Mouse (Mus musculus) C2C12 (cell line): ENCODE results near the gene Abcd1. TPM values are rescaled to one million over a fixed set of nuclear protein-coding genes. Genes with fewer than 3 reads are reported as not detected.

ENCODE experiments used
- H3K27me3 ChIP-seq: one replicate; pipeline ENCODE4 v1.6.1; 2011; ENCODE audit not compliant: control insufficient read depth, insufficient read depth, insufficient read length
- H3K36me3 ChIP-seq: one replicate; pipeline ENCODE4 v1.6.1; 2011; ENCODE audit not compliant: control insufficient read depth, insufficient read depth
- H3K4me3 ChIP-seq: one replicate; pipeline ENCODE4 v1.5.1; 2011; ENCODE audit warnings: mild to moderate bottlenecking, control low read depth; ENCODE audit not compliant: poor library complexity, insufficient read depth, severe bottlenecking
- H3K79me2 ChIP-seq: one replicate; pipeline ENCODE4 v1.6.1; 2011; ENCODE audit not compliant: control insufficient read depth, insufficient read depth
- H3K79me3 ChIP-seq: one replicate; pipeline ENCODE4 v1.6.1; 2011; ENCODE audit warnings: low read depth, control low read depth
- H3ac ChIP-seq: one replicate; pipeline ENCODE3; 2011; ENCODE audit warnings: low read depth; ENCODE audit not compliant: control insufficient read depth, insufficient read length
- CEBPB ChIP-seq: IDR thresholded peaks from one replicate; pipeline ENCODE4 v1.6.1; 2011; ENCODE audit warnings: low read depth, mild to moderate bottlenecking, control low read depth, moderate library complexity
- CTCF ChIP-seq: IDR thresholded peaks from one replicate; pipeline ENCODE4 v1.5.1; 2011; ENCODE audit not compliant: control insufficient read depth, insufficient read depth, insufficient read length
- FOSL1 ChIP-seq: IDR thresholded peaks from one replicate; pipeline ENCODE4 v1.8.0; 2011; ENCODE audit warnings: mild to moderate bottlenecking, low read length; ENCODE audit not compliant: poor library complexity, insufficient read depth, severe bottlenecking
- MAX ChIP-seq: IDR thresholded peaks from one replicate; pipeline ENCODE4 v1.6.1; 2011; ENCODE audit warnings: mild to moderate bottlenecking, control low read depth
- MYOD1 ChIP-seq: IDR thresholded peaks from one replicate; pipeline ENCODE4 v1.6.1; 2011; ENCODE audit warnings: low read depth; ENCODE audit not compliant: control insufficient read depth, insufficient read length
- MYOG ChIP-seq: IDR thresholded peaks from one replicate; pipeline ENCODE4 v1.6.1; 2011; ENCODE audit not compliant: control insufficient read depth, insufficient read length; ENCODE audit errors: extremely low read depth
- USF1 ChIP-seq: IDR thresholded peaks from one replicate; pipeline ENCODE4 v1.6.1; 2011; ENCODE audit warnings: low read depth, mild to moderate bottlenecking, control low read depth, moderate library complexity
- long read RNA-seq, 2 experiments: library from polyadenylated mRNA; unstranded; transcript quantifications; one replicate each; pipeline ENCODE4 v2.0.0; 2019 to 2020
- polyA plus RNA-seq: library from polyadenylated mRNA; unstranded; fragments of >200 nt; fragmentation: generic; extraction: Trizol; gene quantifications from one replicate; pipeline ENCODE4 v1.2.1, GENCODE M21; 2012; ENCODE audit warnings: missing spikeins

Gene Abcd1
- 7.6 TPM for polyA plus RNA-seq
- long read RNA-seq, experiment 1, partial matches to known transcripts, result 0 of 4 reads
- long read RNA-seq, experiment 1, other reads (novel, unspliced or antisense), result 1 of 4 reads
- long read RNA-seq, experiment 2, transcript Abcd1-201 (10 exons, 3,648 nt), result major isoform, 16 of 17 reads
- long read RNA-seq, experiment 2, partial matches to known transcripts, result 1 of 17 reads
- long read RNA-seq, experiment 2, other reads (novel, unspliced or antisense), result 0 of 17 reads

DNA sequence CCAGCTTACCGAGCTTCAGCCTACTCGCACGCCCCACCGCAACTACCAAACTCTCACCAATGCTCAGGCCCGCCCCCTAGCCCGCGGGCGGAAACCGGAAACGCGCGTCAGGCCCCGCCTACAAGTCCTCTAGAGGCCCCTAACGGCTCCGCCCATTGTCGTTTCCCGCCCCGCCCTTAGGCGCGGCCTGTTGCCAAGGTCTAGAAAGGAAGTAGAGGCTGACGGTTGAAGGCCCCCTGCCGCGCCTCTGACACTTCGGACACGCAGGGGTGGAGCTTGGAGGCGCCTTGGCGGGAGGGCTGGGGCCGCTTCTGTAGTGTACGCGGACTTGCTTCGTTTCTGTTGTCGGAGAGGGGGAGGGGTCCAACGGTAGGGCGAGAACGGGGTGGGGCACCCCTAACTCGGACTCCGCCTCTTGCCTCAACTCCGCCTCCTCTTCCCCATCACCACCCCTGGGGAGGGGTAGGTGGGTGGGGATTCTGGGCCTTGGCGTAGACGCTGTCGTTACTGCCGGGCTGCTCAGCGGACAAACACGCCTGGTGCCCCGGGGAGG is at the start of gene Abcd1, which contains the start of gene Bcap31:
Gene Abcd1 (plus strand): TSS at position 489 of the 553 bp plus-strand sequence.
Gene Bcap31 (minus strand): TSS at position 67 of the 553 bp plus-strand sequence.
- Histone ChIP-seq H3ac (peak within 1 kb of the TSS; percentile 89), H3K27me3 (no peaks in the 10 kb centered on the region), H3K79me2 (peaks cover 26% of the 10 kb centered on the region), H3K4me3 (peak within 1 kb of the TSS; percentile 49), H3K36me3 (peaks cover 15% of the 10 kb centered on the region), H3K79me3 (peaks cover 18% of the 10 kb centered on the region)
- no peak for TF ChIP-seq FOSL1
- no peak for TF ChIP-seq CTCF
- no peak for TF ChIP-seq MYOD1
- no peak for TF ChIP-seq MAX
- TF ChIP-seq CEBPB, result no peak
- TF ChIP-seq USF1, result no peak
- no peak for TF ChIP-seq MYOG

DNA sequence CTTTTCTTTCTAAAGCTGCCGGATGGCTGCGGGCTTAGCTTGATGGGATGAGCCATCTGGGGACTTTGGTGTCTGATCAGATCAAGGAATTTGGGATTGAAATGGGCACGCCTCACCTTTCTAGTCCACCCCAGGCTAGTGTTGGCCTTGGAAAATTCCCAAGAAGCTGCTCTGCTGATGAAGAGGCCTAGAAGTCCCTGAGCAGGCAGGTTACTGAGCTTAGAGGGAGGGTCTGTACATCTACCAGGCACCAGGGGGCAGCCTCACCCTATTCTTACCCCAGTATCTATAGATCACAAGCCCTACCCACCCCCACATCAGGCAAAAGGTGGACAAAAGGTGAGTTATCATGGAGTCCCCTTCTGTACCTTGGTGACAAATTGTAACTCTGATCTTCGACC is 44.4 kb upstream of the Abcd1 start:
- Histone ChIP-seq H3K36me3 (no peaks in the 10 kb centered on the region), H3K4me3 (no peak overlapping the region), H3ac (no peak overlapping the region), H3K79me2 (peaks cover 29% of the 10 kb centered on the region), H3K27me3 (no peaks in the 10 kb centered on the region), H3K79me3 (peaks cover 15% of the 10 kb centered on the region)
- TF ChIP-seq CTCF (peak; percentile 42), MAX (no peak)

DNA sequence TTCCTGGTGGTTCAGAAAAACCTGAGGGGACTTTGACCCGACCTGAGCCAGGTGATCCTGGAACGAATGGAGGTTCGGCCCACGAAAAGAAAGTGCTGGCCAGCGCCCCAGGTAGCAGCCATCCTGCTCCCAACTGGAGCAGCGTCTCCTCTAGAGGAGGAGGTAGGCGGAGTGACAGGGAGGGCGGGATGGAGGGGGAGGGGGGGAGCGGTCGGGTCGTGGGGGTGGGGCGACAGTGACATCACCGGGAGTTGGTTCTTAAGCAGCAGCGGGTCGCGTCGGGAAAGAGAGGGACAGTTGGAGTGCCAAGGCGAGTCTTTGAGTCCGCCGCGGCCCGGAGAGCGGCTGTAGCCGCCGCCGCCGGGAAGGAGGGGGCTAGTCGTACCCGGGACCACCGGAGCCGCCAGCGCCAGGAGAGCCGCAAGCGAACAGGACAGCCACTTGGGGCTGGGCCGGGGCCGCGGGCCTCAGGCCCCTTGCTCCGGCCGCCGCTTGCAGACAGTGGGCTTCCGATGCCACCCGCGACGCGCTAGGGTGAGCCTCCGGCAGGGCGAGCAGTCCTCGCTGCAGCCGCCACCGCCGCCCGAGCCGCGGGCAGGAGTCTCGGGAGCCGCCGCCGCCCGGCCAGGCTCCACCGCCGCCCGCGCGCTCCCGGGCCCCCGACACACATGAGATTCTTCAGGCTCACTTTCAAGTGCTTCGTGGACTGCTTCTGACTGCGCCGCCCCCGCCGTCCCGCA is 43.3 kb upstream of the Abcd1 start, which contains the start of gene Slc6a8:
Gene Slc6a8 (plus strand): TSS at position 272 of the 740 bp plus-strand sequence.
- Histone ChIP-seq H3K4me3 (peak within 1 kb of the TSS; percentile 44), H3ac (peak within 1 kb of the TSS; percentile 57), H3K27me3 (no peaks in the 10 kb centered on the region), H3K36me3 (no peaks in the 10 kb centered on the region), H3K79me3 (peaks cover 16% of the 10 kb centered on the region), H3K79me2 (peaks cover 29% of the 10 kb centered on the region)
- TF ChIP-seq MYOD1 (no peak), FOSL1 (no peak), MYOG (no peak), USF1 (no peak), CTCF (no peak), CEBPB (no peak), MAX (no peak)

DNA sequence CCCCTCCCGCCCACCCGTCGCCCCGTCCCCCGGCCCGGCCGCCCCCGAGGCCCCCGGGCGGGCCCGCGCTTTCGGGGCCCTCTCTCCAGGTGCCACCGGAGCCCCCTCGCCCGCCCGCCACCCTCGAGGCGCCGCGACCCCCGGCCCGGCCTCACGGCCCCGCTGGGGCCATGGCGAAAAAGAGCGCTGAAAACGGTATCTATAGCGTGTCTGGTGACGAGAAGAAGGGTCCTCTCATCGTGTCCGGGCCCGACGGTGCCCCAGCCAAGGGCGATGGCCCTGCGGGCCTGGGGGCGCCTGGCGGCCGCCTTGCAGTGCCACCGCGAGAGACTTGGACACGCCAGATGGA is 42.8 kb upstream of the Abcd1 start:
- TF ChIP-seq MYOD1 (no peak), CEBPB (no peak), FOSL1 (no peak), MAX (no peak), USF1 (no peak), MYOG (no peak), CTCF (no peak)
- peak overlapping the region; percentile 57 for H3ac ChIP-seq
- H3K79me2 ChIP-seq, result peaks cover 29% of the 10 kb centered on the region
- H3K79me3 ChIP-seq, result peaks cover 16% of the 10 kb centered on the region
- H3K4me3 ChIP-seq, result peak overlapping the region; percentile 44
- H3K36me3 ChIP-seq, result no peaks in the 10 kb centered on the region
- H3K27me3 ChIP-seq, result no peaks in the 10 kb centered on the region

GRCm38 (mm10) chrX:73673968-73674661 is 42.3 kb upstream of the Abcd1 start:
- Histone ChIP-seq H3ac (peak overlapping the region; percentile 57), H3K27me3 (no peaks in the 10 kb centered on the region), H3K4me3 (peak overlapping the region; percentile 44), H3K36me3 (peaks cover 3% of the 10 kb centered on the region), H3K79me2 (peaks cover 29% of the 10 kb centered on the region), H3K79me3 (peaks cover 16% of the 10 kb centered on the region)
- TF ChIP-seq USF1, result no peak
- TF ChIP-seq MAX, result no peak
- TF ChIP-seq FOSL1, result no peak
- no peak for TF ChIP-seq CEBPB
- TF ChIP-seq MYOG, result no peak
- no peak for TF ChIP-seq MYOD1
- TF ChIP-seq CTCF, result no peak
